Mouse (Mus musculus) liver, embryonic 15.5 days (tissue): ENCODE measurements around the gene Pde10a. TPM values are rescaled to one million over a fixed set of nuclear protein-coding genes. Genes with fewer than 3 reads are reported as not detected.

Source experiments
- ATAC-seq: fragments of 200-750 bp; cut with Nextera tagmentation; 2 replicates; pipeline ENCODE4 v1.8.0; 2017; ENCODE audit warnings: moderate number of reproducible peaks, mild to moderate bottlenecking, moderate library complexity; ENCODE audit not compliant: insufficient read depth
- H3K27ac ChIP-seq: fragments of 300-500 bp; sonication (generic); replicated peaks from 2 replicates; pipeline ENCODE4 v1.5.1; 2015; ENCODE audit warnings: mild to moderate bottlenecking, inconsistent platforms
- H3K27me3 ChIP-seq: fragments of 300-500 bp; sonication (generic); 2 replicates; pipeline ENCODE4 v1.6.1; 2015; ENCODE audit warnings: mild to moderate bottlenecking, inconsistent platforms
- H3K36me3 ChIP-seq: fragments of 300-500 bp; sonication (generic); replicated peaks from 2 replicates; pipeline ENCODE4 v1.6.1; 2015; ENCODE audit warnings: moderate library complexity, mild to moderate bottlenecking, inconsistent platforms
- H3K4me1 ChIP-seq: fragments of 300-500 bp; sonication (generic); replicated peaks from 2 replicates; pipeline ENCODE4 v1.6.1; 2015; ENCODE audit warnings: inconsistent platforms
- H3K4me2 ChIP-seq: fragments of 300-500 bp; sonication (generic); 2 replicates; pipeline ENCODE4 v1.6.1; 2015; ENCODE audit warnings: moderate library complexity, mild to moderate bottlenecking, inconsistent platforms
- H3K4me3 ChIP-seq: fragments of 300-500 bp; sonication (generic); replicated peaks from 2 replicates; pipeline ENCODE4 v1.5.1; 2015; ENCODE audit warnings: mild to moderate bottlenecking, inconsistent platforms
- H3K9ac ChIP-seq: fragments of 300-500 bp; sonication (generic); 2 replicates; pipeline ENCODE4 v1.6.1; 2015; ENCODE audit warnings: moderate library complexity, mild to moderate bottlenecking, inconsistent platforms
- H3K9me3 ChIP-seq: fragments of 300-500 bp; sonication (generic); replicated peaks from 2 replicates; pipeline ENCODE4 v1.6.1; 2016; ENCODE audit warnings: inconsistent platforms
- WGBS: fragments of 180-500 bp; shearing (Covaris S2); methylation state at CpG from one replicate; pipeline ENCODE4 v1.1.7; 2015; ENCODE audit warnings: mixed read lengths; ENCODE audit not compliant: insufficient replicate concordance; 5-methylcytosine and 5-hydroxymethylcytosine counted together
- polyA plus RNA-seq: library from polyadenylated mRNA; unstranded; fragments of >200 nt; fragmentation: Nextera tagmentation; extraction: Ambion mirVana; gene quantifications from 2 replicates; pipeline ENCODE4 v1.2.1, GENCODE M21; 2015

Pde10a gene
- polyA plus RNA-seq, 1 experiment from 2014 or later: 0.67 TPM

- no peak overlapping the region for H3K9ac ChIP-seq
- H3K36me3 ChIP-seq: no peaks in the 10 kb centered on the region
- no peaks in the 10 kb centered on the region for H3K4me1 ChIP-seq
- no peak overlapping the region for H3K4me2 ChIP-seq
- 60% methylated on average over 3 of the region's 3 CpGs for WGBS
- no peak overlapping the region for H3K4me3 ChIP-seq
- no peaks in the 10 kb centered on the region for H3K9me3 ChIP-seq
- no peak overlapping the region for H3K27ac ChIP-seq
- no peaks in the 10 kb centered on the region for H3K27me3 ChIP-seq
- no peak for ATAC-seq
Observed at GRCm38 (mm10) chr17:8648310-8648709, 123.1 kb downstream of the Pde10a start.

DNA sequence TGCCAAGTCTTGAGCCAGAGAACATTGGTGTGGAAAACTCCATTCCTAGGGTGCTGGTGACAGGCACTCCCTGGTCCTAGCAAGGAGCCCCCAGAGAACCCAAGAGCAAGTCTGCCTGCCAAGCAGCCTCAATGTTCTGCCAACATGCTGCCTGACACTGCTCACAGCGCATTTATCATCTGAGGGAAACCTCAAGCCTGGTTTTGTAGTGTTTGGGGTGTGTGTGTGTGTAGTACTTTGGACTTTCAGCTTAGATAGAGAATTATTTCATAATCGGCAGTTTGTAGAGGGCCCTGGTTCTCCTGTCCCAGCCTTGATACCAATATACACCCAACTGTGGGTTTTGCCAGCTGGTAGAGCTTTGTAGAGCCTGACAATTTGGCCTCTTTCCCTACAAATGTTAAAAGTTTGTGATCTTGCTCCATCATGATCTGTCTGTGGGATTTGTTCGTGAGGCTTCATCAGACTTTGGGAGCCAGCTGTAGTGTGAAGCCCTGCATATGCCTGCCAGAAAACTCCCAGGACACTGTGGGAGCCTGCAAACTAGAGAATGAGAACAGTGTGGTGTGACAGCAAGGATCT lies 127.6 kb downstream of the Pde10a start:
- Histone ChIP-seq H3K4me2 (no peak overlapping the region), H3K9me3 (no peaks in the 10 kb centered on the region), H3K27ac (no peak overlapping the region), H3K4me1 (no peaks in the 10 kb centered on the region), H3K27me3 (no peaks in the 10 kb centered on the region), H3K4me3 (no peak overlapping the region), H3K9ac (no peak overlapping the region), H3K36me3 (no peaks in the 10 kb centered on the region)
- 44% methylated on average over 3 of the region's 3 CpGs for WGBS
- no peak for ATAC-seq

GRCm38 (mm10) chr17:8657661-8658060 lies 132.5 kb downstream of the Pde10a start:
- no peak overlapping the region for H3K27ac ChIP-seq
- no peak for ATAC-seq
- no peaks in the 10 kb centered on the region for H3K4me1 ChIP-seq
- no peak overlapping the region for H3K4me3 ChIP-seq
- H3K4me2 ChIP-seq: no peak overlapping the region
- H3K9me3 ChIP-seq: no peaks in the 10 kb centered on the region
- WGBS: 64% methylated on average over 9 of the region's 9 CpGs
- H3K27me3 ChIP-seq: no peaks in the 10 kb centered on the region
- no peaks in the 10 kb centered on the region for H3K36me3 ChIP-seq
- no peak overlapping the region for H3K9ac ChIP-seq

- H3K4me1 ChIP-seq: no peaks in the 10 kb centered on the region
- no peak overlapping the region for H3K4me2 ChIP-seq
- no peak for ATAC-seq
- no peak overlapping the region for H3K27ac ChIP-seq
- no peaks in the 10 kb centered on the region for H3K36me3 ChIP-seq
- H3K27me3 ChIP-seq: no peaks in the 10 kb centered on the region
- WGBS: 54% methylated on average over 16 of the region's 16 CpGs
- no peak overlapping the region for H3K4me3 ChIP-seq
- no peaks in the 10 kb centered on the region for H3K9me3 ChIP-seq
- no peak overlapping the region for H3K9ac ChIP-seq
Observed at GRCm38 (mm10) chr17:8658751-8659454, 133.7 kb downstream of the Pde10a start.

- ATAC-seq: no peak
- no peak overlapping the region for H3K4me3 ChIP-seq
- no peak overlapping the region for H3K4me2 ChIP-seq
- no peak overlapping the region for H3K27ac ChIP-seq
- 58% methylated on average over 5 of the region's 5 CpGs for WGBS
- H3K9me3 ChIP-seq: no peaks in the 10 kb centered on the region
- no peaks in the 10 kb centered on the region for H3K36me3 ChIP-seq
- no peaks in the 10 kb centered on the region for H3K4me1 ChIP-seq
- H3K9ac ChIP-seq: no peak overlapping the region
- H3K27me3 ChIP-seq: no peaks in the 10 kb centered on the region
Observed at GRCm38 (mm10) chr17:8666912-8667311, 141.7 kb downstream of the Pde10a start.

DNA sequence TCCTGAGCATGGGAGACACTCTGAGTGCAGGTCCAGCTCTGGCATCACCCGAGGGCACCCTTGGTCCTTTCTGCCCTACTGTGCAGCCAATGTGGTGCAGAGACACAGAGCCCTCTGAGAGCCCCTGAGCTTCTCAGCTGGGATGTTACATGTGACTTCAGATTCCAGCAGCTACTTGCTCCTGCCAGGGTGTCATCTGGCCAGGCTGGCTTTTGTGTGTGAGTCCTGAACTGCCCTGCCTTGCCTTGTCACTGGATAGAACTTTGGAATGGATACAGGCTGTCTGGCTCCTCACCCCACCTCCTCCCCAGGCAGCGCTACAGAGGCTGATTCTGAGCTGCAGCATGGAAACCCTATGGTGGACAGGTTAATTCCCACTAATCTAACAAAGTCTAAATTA lies 149.5 kb downstream of the Pde10a start:
- no peaks in the 10 kb centered on the region for H3K4me1 ChIP-seq
- no peak overlapping the region for H3K9ac ChIP-seq
- no peak overlapping the region for H3K4me2 ChIP-seq
- no peak for ATAC-seq
- H3K9me3 ChIP-seq: no peaks in the 10 kb centered on the region
- H3K27me3 ChIP-seq: no peaks in the 10 kb centered on the region
- H3K27ac ChIP-seq: no peak overlapping the region
- 55% methylated on average over 2 of the region's 2 CpGs for WGBS
- H3K36me3 ChIP-seq: no peaks in the 10 kb centered on the region
- H3K4me3 ChIP-seq: no peak overlapping the region

GRCm38 (mm10) chr17:8686356-8686755 lies 161.2 kb downstream of the Pde10a start:
- Histone ChIP-seq H3K4me2 (no peak overlapping the region), H3K27ac (no peak overlapping the region), H3K4me3 (no peak overlapping the region), H3K9ac (no peak overlapping the region), H3K27me3 (no peaks in the 10 kb centered on the region), H3K4me1 (no peaks in the 10 kb centered on the region), H3K36me3 (no peaks in the 10 kb centered on the region), H3K9me3 (no peaks in the 10 kb centered on the region)
- ATAC-seq: no peak
- WGBS: 58% methylated on average over 7 of the region's 7 CpGs

DNA sequence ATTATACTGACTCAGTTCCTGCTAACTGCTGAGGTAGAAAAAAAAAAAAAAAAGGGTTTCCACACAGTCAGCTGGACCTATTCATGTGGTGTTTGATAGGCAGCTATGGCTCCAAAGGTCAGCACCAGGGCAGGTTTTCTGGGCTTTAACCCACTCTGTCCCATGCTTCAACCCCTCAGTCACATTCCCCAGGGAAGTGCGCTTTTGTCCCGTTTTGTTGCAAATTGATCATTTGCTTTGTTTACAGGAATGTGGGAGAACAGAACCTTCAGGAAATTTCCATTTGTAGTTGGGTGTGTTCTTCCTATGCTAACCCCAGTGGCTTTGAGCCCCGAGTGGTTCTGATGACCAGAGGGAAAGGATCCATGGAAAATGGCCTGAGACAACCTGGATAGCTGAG lies 162.9 kb downstream of the Pde10a start:
- H3K4me3 ChIP-seq: no peak overlapping the region
- 49% methylated on average over 3 of the region's 3 CpGs for WGBS
- H3K9ac ChIP-seq: no peak overlapping the region

GRCm38 (mm10) chr17:8698265-8698664 lies 173.1 kb downstream of the Pde10a start:
- no peak overlapping the region for H3K4me2 ChIP-seq
- H3K27me3 ChIP-seq: no peaks in the 10 kb centered on the region; the same call in 1 of the 2 replicates
- 57% methylated on average over 1 of the region's 1 CpGs for WGBS
- no peak overlapping the region for H3K27ac ChIP-seq
- H3K9ac ChIP-seq: no peak overlapping the region
- H3K36me3 ChIP-seq: no peaks in the 10 kb centered on the region
- no peaks in the 10 kb centered on the region for H3K4me1 ChIP-seq
- H3K4me3 ChIP-seq: no peak overlapping the region
- H3K9me3 ChIP-seq: no peaks in the 10 kb centered on the region
- ATAC-seq: no peak

More for the DNA sequence above, 162.9 kb downstream of the Pde10a start:
- ATAC-seq: no peak
- no peaks in the 10 kb centered on the region for H3K9me3 ChIP-seq
- H3K27me3 ChIP-seq: no peaks in the 10 kb centered on the region
- H3K27ac ChIP-seq: no peak overlapping the region
- H3K4me2 ChIP-seq: no peak overlapping the region
- no peaks in the 10 kb centered on the region for H3K4me1 ChIP-seq
- no peaks in the 10 kb centered on the region for H3K36me3 ChIP-seq

- Histone ChIP-seq H3K4me2 (no peak overlapping the region), H3K27ac (no peak overlapping the region), H3K27me3 (no peaks in the 10 kb centered on the region; the same call in 1 of the 2 replicates), H3K4me3 (no peak overlapping the region), H3K4me1 (no peaks in the 10 kb centered on the region), H3K9ac (no peak overlapping the region), H3K9me3 (no peaks in the 10 kb centered on the region), H3K36me3 (no peaks in the 10 kb centered on the region)
- ATAC-seq: no peak
- 54% methylated on average over 3 of the region's 3 CpGs for WGBS
Observed at GRCm38 (mm10) chr17:8698793-8699192, 173.6 kb downstream of the Pde10a start.

DNA sequence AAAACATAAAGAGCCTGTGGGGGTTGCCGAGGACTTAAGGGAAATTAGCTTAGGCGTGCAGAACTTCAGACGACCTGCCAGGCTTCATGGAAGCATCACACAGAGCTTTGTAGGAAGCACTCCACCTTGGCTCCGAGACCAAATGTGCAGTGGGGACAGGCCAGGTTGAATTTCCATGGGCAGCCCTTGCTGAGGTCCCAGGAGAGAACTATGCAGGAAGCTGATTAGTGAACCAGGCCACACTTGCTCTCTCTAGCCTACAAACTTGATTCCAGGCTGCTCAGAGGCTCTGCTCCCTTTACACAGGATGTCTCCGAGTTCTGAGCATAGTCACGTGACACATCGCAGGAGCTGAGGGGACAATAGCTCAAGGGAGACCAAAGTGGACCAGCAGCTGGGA lies 175.9 kb downstream of the Pde10a start:
- WGBS: 57% methylated on average over 7 of the region's 7 CpGs

More for the DNA sequence above, 175.9 kb downstream of the Pde10a start:
- Histone ChIP-seq H3K9me3 (no peaks in the 10 kb centered on the region), H3K27ac (no peak overlapping the region), H3K9ac (no peak overlapping the region), H3K36me3 (no peaks in the 10 kb centered on the region), H3K4me2 (no peak overlapping the region), H3K4me1 (no peaks in the 10 kb centered on the region), H3K27me3 (no peaks in the 10 kb centered on the region; the same call in 1 of the 2 replicates), H3K4me3 (no peak overlapping the region)
- no peak for ATAC-seq
